Mouse (Mus musculus): Measurements from ENCODE around the gene Slc25a26.

Slc25a26 gene

DNA sequence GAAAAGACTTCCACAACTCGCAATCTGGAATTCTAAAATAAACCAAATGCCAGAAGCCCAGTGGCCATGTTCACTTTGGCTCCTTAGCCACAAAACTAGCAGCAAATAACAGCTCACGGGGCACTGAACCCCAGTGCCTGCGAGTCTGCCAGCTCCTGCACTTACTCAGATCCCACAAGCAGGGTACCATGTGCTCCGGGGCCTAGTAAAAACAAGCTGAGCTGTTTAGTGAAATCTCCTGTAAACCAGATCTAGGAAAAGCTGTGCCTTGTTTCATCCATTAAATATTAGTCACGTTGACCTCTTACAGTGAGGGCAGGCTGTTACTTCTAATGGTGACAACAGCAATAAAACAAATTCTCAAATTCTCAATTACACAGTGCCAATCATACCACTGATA, 118.5 kb downstream of the Slc25a26 start:
- Histone ChIP-seq H3K4me3 (replicated peaks; ENCODE audit: low read length) (no peak overlapping the region), H3K27me3 (ENCODE audit: insufficient read depth, low read length) (no peaks in the 10 kb centered on the region), H3K9me3 (ENCODE audit: low read length) (no peaks in the 10 kb centered on the region), H3K4me1 (replicated peaks; ENCODE audit: low read depth, low read length) (peaks cover 29% of the 10 kb centered on the region), H3K36me3 (ENCODE audit: insufficient read depth, low read length) (peaks cover 97% of the 10 kb centered on the region)
- no peak for TF ChIP-seq CTCF (conservative IDR thresholded peaks at IDR 0.05; ENCODE audit: low read length)
- TF ChIP-seq NANOG (IDR thresholded peaks at IDR 0.05; ENCODE audit: borderline replicate concordance, low read length) = no peak
- TF ChIP-seq POU5F1 (IDR thresholded peaks at IDR 0.05; ENCODE audit: borderline replicate concordance, low read length) = no peak

DNA sequence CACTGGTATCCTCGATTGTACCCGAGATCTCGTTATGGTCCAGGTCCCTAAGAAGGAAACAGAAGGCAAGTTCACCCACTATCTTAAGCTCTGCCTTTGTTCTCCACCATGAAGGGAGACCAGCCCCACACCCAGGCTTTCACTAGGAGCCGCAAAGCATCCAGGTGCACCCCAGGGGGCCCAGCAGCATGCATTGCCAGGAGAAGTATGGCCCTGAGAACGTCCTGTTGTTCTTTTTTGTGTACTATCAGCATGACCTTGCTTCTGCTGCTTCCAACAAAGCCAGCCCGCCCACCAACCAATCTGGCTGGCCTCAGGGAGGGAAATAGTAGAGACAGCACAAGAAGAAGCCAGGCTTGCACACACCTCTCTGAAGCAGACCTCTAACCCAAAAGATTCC, 120.2 kb downstream of the Slc25a26 start:
- peak; percentile 42; the same call in 1 of the 2 replicates for TF ChIP-seq NANOG (IDR thresholded peaks at IDR 0.05; ENCODE audit: borderline replicate concordance, low read length)
- TF ChIP-seq CTCF (conservative IDR thresholded peaks at IDR 0.05; ENCODE audit: low read length) = no peak
- TF ChIP-seq POU5F1 (IDR thresholded peaks at IDR 0.05; ENCODE audit: borderline replicate concordance, low read length) = no peak
- no peaks in the 10 kb centered on the region for H3K27me3 ChIP-seq (ENCODE audit: insufficient read depth, low read length)
- H3K36me3 ChIP-seq (ENCODE audit: insufficient read depth, low read length) = peaks cover 97% of the 10 kb centered on the region
- H3K4me1 ChIP-seq (replicated peaks; ENCODE audit: low read depth, low read length) = peaks cover 34% of the 10 kb centered on the region
- H3K4me3 ChIP-seq (replicated peaks; ENCODE audit: low read length) = 0 out of 2 replicates have a peak overlapping the region, but pooled peaks have one; percentile 10
- H3K9me3 ChIP-seq (ENCODE audit: low read length) = no peaks in the 10 kb centered on the region

DNA sequence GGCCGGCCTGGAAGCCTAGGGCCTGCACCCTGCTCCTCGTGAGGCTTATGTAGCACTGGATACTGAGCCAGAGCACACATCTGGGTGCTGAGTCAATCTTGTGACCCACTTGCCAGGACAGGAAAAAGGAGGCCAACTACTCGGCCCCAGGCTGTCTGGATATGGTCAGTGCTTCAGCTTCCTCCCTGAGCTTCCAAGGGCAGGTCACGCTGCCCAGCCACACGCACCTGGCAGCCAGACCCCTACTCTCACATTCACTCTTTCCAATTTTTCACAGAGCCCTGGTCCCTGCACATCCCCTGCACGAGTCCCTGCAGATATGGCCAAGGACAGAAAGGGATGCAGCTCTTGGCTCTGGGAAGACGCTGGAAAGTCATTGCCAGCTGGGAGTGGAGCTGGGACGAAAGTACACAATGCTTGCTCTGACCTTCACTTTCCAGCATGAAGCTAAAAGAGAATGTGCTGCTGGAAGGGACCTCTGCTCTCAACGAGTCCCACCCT, 120.7 kb downstream of the Slc25a26 start:
- no peaks in the 10 kb centered on the region for H3K9me3 ChIP-seq (ENCODE audit: low read length)
- H3K4me3 ChIP-seq (replicated peaks; ENCODE audit: low read length) = 0 out of 2 replicates have a peak overlapping the region, but pooled peaks have one; percentile 10
- peaks cover 96% of the 10 kb centered on the region for H3K36me3 ChIP-seq (ENCODE audit: insufficient read depth, low read length)
- peaks cover 40% of the 10 kb centered on the region for H3K4me1 ChIP-seq (replicated peaks; ENCODE audit: low read depth, low read length)
- TF ChIP-seq POU5F1 (IDR thresholded peaks at IDR 0.05; ENCODE audit: borderline replicate concordance, low read length) (no peak), NANOG (IDR thresholded peaks at IDR 0.05; ENCODE audit: borderline replicate concordance, low read length) (no peak), CTCF (conservative IDR thresholded peaks at IDR 0.05; ENCODE audit: low read length) (no peak)
- no peaks in the 10 kb centered on the region for H3K27me3 ChIP-seq (ENCODE audit: insufficient read depth, low read length)

DNA sequence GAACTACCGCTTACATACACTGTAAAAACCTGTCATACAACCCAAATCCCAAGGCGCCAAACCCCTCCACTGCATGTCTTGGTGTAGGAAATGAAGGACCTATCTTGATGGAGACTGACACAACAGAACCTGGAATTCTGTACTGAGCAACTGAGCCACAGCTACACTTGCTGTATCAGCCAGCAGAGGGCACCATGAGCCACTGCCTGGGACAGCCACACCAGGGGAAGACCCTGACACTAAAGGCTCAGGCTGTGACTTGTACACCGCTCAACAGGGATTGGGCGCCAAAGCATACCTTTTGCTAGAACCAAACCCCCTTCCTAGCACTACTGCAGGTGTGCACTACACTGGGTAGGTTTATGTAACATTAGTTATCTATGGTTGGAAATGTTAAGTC, 122.9 kb downstream of the Slc25a26 start:
- Histone ChIP-seq H3K36me3 (ENCODE audit: insufficient read depth, low read length) (peaks cover 94% of the 10 kb centered on the region), H3K27me3 (ENCODE audit: insufficient read depth, low read length) (no peaks in the 10 kb centered on the region), H3K9me3 (ENCODE audit: low read length) (no peaks in the 10 kb centered on the region), H3K4me3 (replicated peaks; ENCODE audit: low read length) (no peak overlapping the region), H3K4me1 (replicated peaks; ENCODE audit: low read depth, low read length) (peaks cover 52% of the 10 kb centered on the region)
- TF ChIP-seq NANOG (IDR thresholded peaks at IDR 0.05; ENCODE audit: borderline replicate concordance, low read length) (no peak), CTCF (conservative IDR thresholded peaks at IDR 0.05; ENCODE audit: low read length) (peak; percentile 76)

DNA sequence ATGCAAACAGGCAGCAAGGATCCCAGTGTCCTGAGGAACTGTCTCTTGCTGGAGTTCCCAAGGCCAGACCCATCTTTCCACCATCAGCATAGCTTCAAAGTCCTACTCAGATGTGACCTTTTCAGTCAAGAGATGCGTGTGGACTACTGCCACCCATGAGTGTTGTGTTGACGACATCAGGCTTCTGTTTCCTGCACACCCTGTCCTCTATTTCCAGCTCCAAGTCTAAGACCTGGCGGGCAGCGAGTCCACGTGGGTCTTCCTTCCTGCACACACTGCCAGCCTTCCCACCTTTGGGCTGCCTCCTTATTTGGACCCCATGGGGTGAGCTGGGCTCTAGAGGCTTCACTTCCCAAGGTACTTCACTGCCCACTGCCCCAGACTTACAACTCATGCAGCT, 124.4 kb downstream of the Slc25a26 start:
- H3K27me3 ChIP-seq (ENCODE audit: insufficient read depth, low read length) = no peaks in the 10 kb centered on the region
- H3K4me1 ChIP-seq (replicated peaks; ENCODE audit: low read depth, low read length) = peaks cover 57% of the 10 kb centered on the region
- H3K36me3 ChIP-seq (ENCODE audit: insufficient read depth, low read length) = peaks cover 94% of the 10 kb centered on the region
- no peak overlapping the region for H3K4me3 ChIP-seq (replicated peaks; ENCODE audit: low read length)
- no peaks in the 10 kb centered on the region for H3K9me3 ChIP-seq (ENCODE audit: low read length)
- no peak for TF ChIP-seq NANOG (IDR thresholded peaks at IDR 0.05; ENCODE audit: borderline replicate concordance, low read length)
- no peak for TF ChIP-seq CTCF (conservative IDR thresholded peaks at IDR 0.05; ENCODE audit: low read length)
- no peak for TF ChIP-seq POU5F1 (IDR thresholded peaks at IDR 0.05; ENCODE audit: borderline replicate concordance, low read length)

DNA sequence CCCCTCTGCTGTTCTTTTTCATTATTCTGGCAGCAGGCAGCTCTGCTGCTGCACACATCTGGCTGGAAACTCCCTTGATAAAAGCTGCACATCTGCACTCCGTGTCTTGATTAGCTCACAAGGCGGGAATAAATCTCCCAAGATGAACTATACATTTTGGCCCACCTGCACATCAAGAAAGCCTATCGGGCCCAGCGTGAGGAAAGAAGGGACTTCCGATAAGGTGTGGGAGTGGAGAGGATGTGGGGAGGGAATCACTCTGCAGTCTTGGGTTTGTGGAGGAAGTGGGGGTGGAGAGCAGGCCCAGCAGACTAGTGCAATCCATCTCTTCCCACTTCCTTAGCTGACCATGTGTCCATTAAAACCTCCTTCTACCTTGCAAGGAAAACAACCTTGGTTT, 125.8 kb downstream of the Slc25a26 start:
- Histone ChIP-seq H3K9me3 (ENCODE audit: low read length) (no peaks in the 10 kb centered on the region), H3K4me3 (replicated peaks; ENCODE audit: low read length) (no peak overlapping the region), H3K27me3 (ENCODE audit: insufficient read depth, low read length) (no peaks in the 10 kb centered on the region), H3K4me1 (replicated peaks; ENCODE audit: low read depth, low read length) (peaks cover 57% of the 10 kb centered on the region), H3K36me3 (ENCODE audit: insufficient read depth, low read length) (peaks cover 88% of the 10 kb centered on the region)
- TF ChIP-seq CTCF (conservative IDR thresholded peaks at IDR 0.05; ENCODE audit: low read length) = no peak
- no peak for TF ChIP-seq POU5F1 (IDR thresholded peaks at IDR 0.05; ENCODE audit: borderline replicate concordance, low read length)
- TF ChIP-seq NANOG (IDR thresholded peaks at IDR 0.05; ENCODE audit: borderline replicate concordance, low read length) = no peak

DNA sequence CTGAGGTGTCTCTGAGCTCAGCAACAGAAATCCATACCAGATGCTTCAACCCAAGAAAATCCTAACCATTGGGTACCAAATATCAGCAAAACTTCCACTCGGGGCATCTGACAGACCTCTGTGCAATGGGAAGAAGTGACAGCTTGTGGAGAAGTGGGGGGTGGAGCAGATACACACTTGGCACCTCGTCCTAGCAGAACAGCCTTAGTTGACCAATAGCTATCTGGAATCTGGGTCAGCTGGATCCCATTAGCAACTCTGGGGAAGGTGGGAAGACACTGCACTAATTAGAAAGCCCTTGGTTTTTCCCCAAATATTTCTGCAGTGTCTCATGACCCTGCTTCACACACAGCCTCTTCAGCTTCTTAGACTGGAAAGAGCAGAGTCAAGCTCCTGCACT, 126.7 kb downstream of the Slc25a26 start:
- Histone ChIP-seq H3K36me3 (ENCODE audit: insufficient read depth, low read length) (peaks cover 80% of the 10 kb centered on the region), H3K9me3 (ENCODE audit: low read length) (no peaks in the 10 kb centered on the region), H3K4me1 (replicated peaks; ENCODE audit: low read depth, low read length) (peaks cover 57% of the 10 kb centered on the region), H3K27me3 (ENCODE audit: insufficient read depth, low read length) (no peaks in the 10 kb centered on the region), H3K4me3 (replicated peaks; ENCODE audit: low read length) (no peak overlapping the region)
- TF ChIP-seq NANOG (IDR thresholded peaks at IDR 0.05; ENCODE audit: borderline replicate concordance, low read length) (no peak), CTCF (conservative IDR thresholded peaks at IDR 0.05; ENCODE audit: low read length) (no peak), POU5F1 (IDR thresholded peaks at IDR 0.05; ENCODE audit: borderline replicate concordance, low read length) (no peak)

DNA sequence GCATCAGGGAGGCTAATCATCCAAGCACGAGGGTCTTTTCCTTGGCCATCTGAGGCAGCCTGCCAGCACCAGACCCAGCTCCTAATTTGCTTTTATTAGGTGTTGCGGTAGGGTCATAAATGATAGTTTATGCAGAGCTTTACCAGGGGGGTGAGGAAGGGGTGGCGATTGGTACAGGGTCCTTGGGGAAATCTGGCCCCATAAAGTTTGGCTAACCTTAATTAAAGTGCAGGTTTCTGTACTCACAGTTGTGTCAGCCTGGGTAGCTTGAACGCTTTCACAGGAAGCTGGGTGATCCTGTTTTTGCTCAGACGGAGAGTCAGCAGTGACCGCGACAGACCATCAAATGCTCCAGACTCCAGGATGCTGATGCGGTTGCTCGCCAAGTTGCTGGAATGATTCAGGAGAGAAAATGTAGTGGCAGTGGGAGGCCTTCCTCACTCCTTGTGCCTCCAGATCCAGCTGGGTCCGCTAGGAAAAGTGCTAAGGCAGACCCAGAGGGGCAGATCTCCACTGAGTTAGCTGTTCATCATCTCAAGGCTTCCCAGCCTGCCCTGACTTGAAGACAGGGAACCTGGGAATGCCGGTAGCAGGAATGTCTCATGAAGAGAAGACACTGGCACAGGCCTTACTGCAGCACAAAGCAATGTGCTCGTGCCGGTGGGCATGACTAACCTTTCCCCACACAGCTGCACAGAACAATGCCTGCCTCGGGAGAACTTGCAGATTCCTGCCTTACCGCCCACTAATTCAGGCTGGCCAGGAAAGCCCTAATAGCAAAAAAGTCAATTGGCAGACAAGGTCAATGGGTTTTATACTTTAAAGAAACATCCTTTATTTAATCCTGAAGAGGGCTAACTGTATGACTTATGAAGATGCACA, 127.8 kb downstream of the Slc25a26 start:
- H3K4me1 ChIP-seq (replicated peaks; ENCODE audit: low read depth, low read length) = peaks cover 68% of the 10 kb centered on the region
- no peak overlapping the region for H3K4me3 ChIP-seq (replicated peaks; ENCODE audit: low read length)
- no peaks in the 10 kb centered on the region for H3K9me3 ChIP-seq (ENCODE audit: low read length)
- no peaks in the 10 kb centered on the region for H3K27me3 ChIP-seq (ENCODE audit: insufficient read depth, low read length)
- peaks cover 69% of the 10 kb centered on the region for H3K36me3 ChIP-seq (ENCODE audit: insufficient read depth, low read length)
- TF ChIP-seq CTCF (conservative IDR thresholded peaks at IDR 0.05; ENCODE audit: low read length) (no peak), NANOG (IDR thresholded peaks at IDR 0.05; ENCODE audit: borderline replicate concordance, low read length) (no peak), POU5F1 (IDR thresholded peaks at IDR 0.05; ENCODE audit: borderline replicate concordance, low read length) (no peak)
